Mouse (Mus musculus) heart, embryonic 12.5 days (tissue): ENCODE measurements around the gene Hexdc. TPM values are rescaled to one million over a fixed set of nuclear protein-coding genes. Genes with fewer than 3 reads are reported as not detected.

Experiments used
- ATAC-seq: fragments of 200-750 bp; cut with Nextera tagmentation; 2 replicates; pipeline ENCODE4 v1.8.0; 2017; ENCODE audit warnings: moderate TSS enrichment, moderate library complexity; ENCODE audit not compliant: insufficient number of reproducible peaks, low FRiP score
- H3K27ac ChIP-seq: fragments of 300-500 bp; sonication (generic); 2 replicates; pipeline ENCODE4 v1.5.1; 2016; ENCODE audit warnings: mild to moderate bottlenecking, moderate library complexity; ENCODE audit not compliant: poor library complexity, severe bottlenecking
- H3K27me3 ChIP-seq: fragments of 300-500 bp; sonication (generic); replicated peaks from 2 replicates; pipeline ENCODE4 v1.6.1; 2016; ENCODE audit warnings: mild to moderate bottlenecking, moderate library complexity
- H3K36me3 ChIP-seq: fragments of 300-500 bp; sonication (generic); 2 replicates; pipeline ENCODE4 v1.6.1; 2016; ENCODE audit warnings: mild to moderate bottlenecking, moderate library complexity
- H3K4me1 ChIP-seq: fragments of 300-500 bp; sonication (generic); replicated peaks from 2 replicates; pipeline ENCODE4 v1.6.1; 2016; ENCODE audit warnings: mild to moderate bottlenecking
- H3K4me2 ChIP-seq: fragments of 300-500 bp; sonication (generic); 2 replicates; pipeline ENCODE4 v1.6.1; 2016; ENCODE audit warnings: mild to moderate bottlenecking, moderate library complexity
- H3K4me3 ChIP-seq: fragments of 300-500 bp; sonication (generic); 2 replicates; pipeline ENCODE4 v1.5.1; 2016; ENCODE audit warnings: mild to moderate bottlenecking
- H3K9ac ChIP-seq: fragments of 300-500 bp; sonication (generic); 2 replicates; pipeline ENCODE4 v1.6.1; 2016; ENCODE audit warnings: mild to moderate bottlenecking, moderate library complexity
- H3K9me3 ChIP-seq: fragments of 300-500 bp; sonication (generic); replicated peaks from 2 replicates; pipeline ENCODE4 v1.6.1; 2016; ENCODE audit warnings: mild to moderate bottlenecking, moderate library complexity
- WGBS: fragments of 180-500 bp; shearing (Covaris S2); methylation state at CpG from one replicate; pipeline ENCODE4 v1.1.7; 2016; 5-methylcytosine and 5-hydroxymethylcytosine counted together
- polyA plus RNA-seq: library from polyadenylated mRNA; unstranded; fragments of >200 nt; fragmentation: Nextera tagmentation; extraction: Ambion mirVana; gene quantifications from 2 replicates; pipeline ENCODE4 v1.2.1, GENCODE M21; 2016

Hexdc gene
- polyA plus RNA-seq, 1 experiment from 2014 or later, result 8.4 TPM

DNA sequence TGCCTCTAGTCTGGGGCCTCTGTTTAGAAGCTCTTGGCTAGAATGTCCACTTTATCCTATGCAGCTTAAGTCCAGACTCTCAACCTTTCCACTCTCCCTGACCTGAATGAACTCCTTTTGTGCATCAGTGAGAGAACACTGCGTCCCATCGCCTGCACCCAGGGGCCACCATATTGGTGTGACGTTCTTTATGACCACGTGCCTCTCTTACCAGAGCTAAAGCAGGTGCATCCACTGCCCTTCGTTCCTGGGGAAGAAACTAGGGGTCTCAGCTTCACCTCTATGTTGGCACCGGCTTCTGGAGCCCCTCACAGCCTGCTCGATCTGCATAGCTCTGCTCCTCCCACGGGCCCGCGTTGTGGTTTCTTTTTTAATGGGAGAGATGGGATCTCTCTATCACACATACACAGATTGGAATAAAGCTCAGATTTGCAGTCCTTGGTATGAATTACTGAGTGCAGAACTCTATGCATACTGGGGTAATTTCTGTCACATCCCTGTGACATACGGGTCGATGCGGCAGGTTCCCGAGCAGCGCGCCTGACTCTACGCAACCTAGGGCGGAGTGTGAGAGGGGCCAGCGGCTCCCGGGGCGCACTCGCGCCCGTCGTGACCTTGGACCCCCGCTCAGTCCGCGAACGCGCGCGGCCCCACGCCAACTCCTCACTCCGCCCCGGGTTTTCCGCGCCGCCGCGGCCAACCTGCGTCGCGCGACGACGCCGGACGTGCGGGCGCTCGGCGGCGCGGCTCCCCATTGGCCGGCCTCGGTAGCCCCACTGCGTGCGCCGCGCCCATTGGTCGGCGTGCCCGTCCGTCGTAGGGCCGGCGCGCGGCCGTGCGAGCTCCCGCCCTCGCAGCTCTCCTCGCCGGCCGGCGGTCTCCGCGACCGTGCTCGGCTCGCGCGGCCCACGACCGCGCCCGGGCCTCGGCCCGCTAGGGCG is 55.2 kb downstream of the Hexdc start, which contains the start of gene Foxk2:
TSS of gene Foxk2 (plus strand) at position 831 of the 941 bp plus-strand sequence.
- H3K27ac ChIP-seq, result peak within 1 kb of the TSS; percentile 81
- H3K9ac ChIP-seq, result peak within 1 kb of the TSS; percentile 98
- H3K27me3 ChIP-seq, result no peaks in the 10 kb centered on the region
- H3K36me3 ChIP-seq, result peaks cover 49% of the 10 kb centered on the region
- peak within 1 kb of the TSS; percentile 95 for H3K4me2 ChIP-seq
- 2% methylated on average over 86 of the region's 91 CpGs for WGBS
- no peaks in the 10 kb centered on the region for H3K9me3 ChIP-seq
- peaks cover 15% of the 10 kb centered on the region; the same call in 1 of the 2 replicates for H3K4me1 ChIP-seq
- peak within 1 kb of the TSS; percentile 90 for H3K4me3 ChIP-seq
- peak; percentile 99 for ATAC-seq

DNA sequence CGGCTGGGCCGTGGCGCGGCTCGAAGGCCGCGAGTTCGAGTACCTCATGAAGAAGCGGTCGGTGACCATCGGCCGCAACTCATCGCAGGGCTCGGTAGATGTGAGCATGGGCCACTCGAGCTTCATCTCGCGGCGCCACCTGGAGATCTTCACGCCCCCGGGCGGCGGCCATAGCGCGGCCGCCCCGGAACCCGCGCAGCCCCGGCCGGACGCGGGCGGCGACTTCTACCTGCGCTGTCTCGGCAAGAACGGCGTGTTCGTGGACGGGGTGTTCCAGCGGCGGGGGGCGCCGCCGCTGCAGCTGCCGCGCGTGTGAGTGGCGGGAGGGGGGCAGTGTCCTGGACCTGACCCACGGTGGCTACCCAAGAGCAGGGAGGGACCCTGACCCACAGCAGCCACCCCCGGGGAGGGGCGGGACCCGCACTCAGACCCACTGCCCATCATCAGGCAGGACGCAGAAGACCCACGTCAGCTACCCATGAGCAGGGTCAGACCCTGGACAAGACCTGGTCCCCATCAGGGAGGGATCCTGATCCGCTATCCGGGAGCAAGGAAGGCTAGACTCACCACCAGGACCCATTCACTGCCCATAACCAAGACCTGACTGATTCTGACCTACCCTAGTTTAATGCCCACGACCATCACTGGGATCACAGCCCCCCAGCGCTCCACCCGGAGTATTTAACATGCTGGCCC is 56.1 kb downstream of the Hexdc start:
- H3K4me3 ChIP-seq, result peak overlapping the region; percentile 90
- no peaks in the 10 kb centered on the region for H3K27me3 ChIP-seq
- no peaks in the 10 kb centered on the region for H3K9me3 ChIP-seq
- WGBS, result 2% methylated on average over 57 of the region's 60 CpGs
- H3K4me2 ChIP-seq, result peak overlapping the region; percentile 95
- peak; percentile 17 for ATAC-seq
- H3K9ac ChIP-seq, result peak overlapping the region; percentile 98
- H3K36me3 ChIP-seq, result peaks cover 49% of the 10 kb centered on the region
- peaks cover 15% of the 10 kb centered on the region; the same call in 1 of the 2 replicates for H3K4me1 ChIP-seq
- peak overlapping the region; percentile 73 for H3K27ac ChIP-seq

GRCm38 (mm10) chr11:121261074-121261473 is 56.8 kb downstream of the Hexdc start:
- Histone ChIP-seq H3K9me3 (no peaks in the 10 kb centered on the region), H3K4me3 (peak overlapping the region; percentile 90), H3K27me3 (no peaks in the 10 kb centered on the region), H3K4me2 (peak overlapping the region; percentile 95), H3K4me1 (peaks cover 15% of the 10 kb centered on the region; the same call in 1 of the 2 replicates), H3K9ac (peak overlapping the region; percentile 98), H3K36me3 (peaks cover 42% of the 10 kb centered on the region), H3K27ac (no peak overlapping the region)
- ATAC-seq, result no peak
- WGBS, result 51% methylated on average over 2 of the region's 2 CpGs

Other genes with a start within 250 kb of the Hexdc start
- 94.7 and 95.4 TPM in 2 replicates for gene Csnk1d, start 213.1 kb upstream of the Hexdc start, polyA plus RNA-seq
- not detected in 2 replicates for gene Cd7, start 165.0 kb upstream of the Hexdc start, polyA plus RNA-seq
- not detected in 2 replicates for gene Sectm1b, start 140.9 kb upstream of the Hexdc start, polyA plus RNA-seq
- not detected in 2 replicates for gene Sectm1a, start 123.2 kb upstream of the Hexdc start, polyA plus RNA-seq
- gene Tex19.2, start 85.8 kb upstream of the Hexdc start, polyA plus RNA-seq, result not detected in 2 replicates
- 0.15 and 0.54 TPM in 2 replicates for gene Tex19.1, start 58.3 kb upstream of the Hexdc start, polyA plus RNA-seq
- gene Uts2r, start 44.2 kb upstream of the Hexdc start, polyA plus RNA-seq, result not detected in 2 replicates
- 27.2 and 31.8 TPM in 2 replicates for gene Ogfod3, start 278 bp downstream of the Hexdc start, polyA plus RNA-seq
- 22.6 and 23.3 TPM in 2 replicates for gene Cybc1, start 24.9 kb downstream of the Hexdc start, polyA plus RNA-seq
- 47.3 and 56.8 TPM in 2 replicates for gene Narf, start 32.8 kb downstream of the Hexdc start, polyA plus RNA-seq
- 6.0 and 7.1 TPM in 2 replicates for gene Foxk2, start 55.6 kb downstream of the Hexdc start, polyA plus RNA-seq
- 69.9 and 71.2 TPM in 2 replicates for gene Wdr45b, start 150.0 kb downstream of the Hexdc start, polyA plus RNA-seq
- 3.8 and 4.4 TPM in 2 replicates for gene Rab40b, start 183.8 kb downstream of the Hexdc start, polyA plus RNA-seq
- gene Fn3krp, start 217.0 kb downstream of the Hexdc start, polyA plus RNA-seq, result 4.1 and 4.3 TPM in 2 replicates
- gene Fn3k, start 230.5 kb downstream of the Hexdc start, polyA plus RNA-seq, result 6.2 TPM in 2 replicates
- 24.4 and 26.6 TPM in 2 replicates for gene Tbcd, start 247.5 kb downstream of the Hexdc start, polyA plus RNA-seq